Mouse (Mus musculus) erythroblast, embryonic 14.5 days (primary cell): ENCODE measurements around the gene Adipor1.

Experiments used
- GATA1 ChIP-seq: IDR thresholded peaks from 2 replicates; pipeline ENCODE4 v1.6.1; 2012; ENCODE audit warnings: low read length, inconsistent platforms, mixed read lengths
- TAL1 ChIP-seq: IDR thresholded peaks from 3 replicates; pipeline ENCODE4 v1.6.1; 2012; ENCODE audit warnings: low read length, inconsistent platforms, mixed read lengths

DNA sequence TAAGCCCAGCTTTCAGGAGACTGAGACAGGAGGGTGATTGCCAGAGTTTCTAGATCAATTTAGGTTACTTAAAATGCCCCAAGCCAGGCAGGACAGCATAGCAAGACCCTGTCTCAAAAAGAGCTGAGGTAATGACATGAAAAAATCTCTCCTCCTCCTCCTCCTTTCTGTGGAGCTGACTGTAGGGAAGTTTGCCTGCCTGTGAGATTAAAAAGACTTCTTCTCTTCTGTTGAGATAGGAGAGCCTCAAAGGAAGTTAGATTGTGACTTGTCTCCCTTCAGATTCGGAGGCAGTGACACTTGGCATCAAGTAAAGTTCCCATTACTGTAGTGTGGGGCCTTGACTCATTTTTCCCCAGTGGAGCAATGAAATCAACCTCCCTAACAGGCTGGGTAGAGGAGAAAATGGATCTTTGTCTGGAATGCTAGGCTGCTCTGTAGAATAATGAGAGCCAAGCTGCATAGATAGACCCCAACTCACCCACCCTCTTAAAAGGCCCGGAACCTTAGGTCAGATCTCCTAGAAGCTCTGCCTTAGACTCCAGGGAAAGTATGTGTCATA is 3.3 kb downstream of the Adipor1 start:
- TF ChIP-seq GATA1 (no peak), TAL1 (no peak)
